Mouse (Mus musculus): ENCODE results near the gene Smbd1. TPM values are rescaled to one million over a fixed set of nuclear protein-coding genes. Genes with fewer than 3 reads are reported as not detected.

The Smbd1 gene
- polyA plus RNA-seq, 1 experiment from 2014 or later = not detected

DNA sequence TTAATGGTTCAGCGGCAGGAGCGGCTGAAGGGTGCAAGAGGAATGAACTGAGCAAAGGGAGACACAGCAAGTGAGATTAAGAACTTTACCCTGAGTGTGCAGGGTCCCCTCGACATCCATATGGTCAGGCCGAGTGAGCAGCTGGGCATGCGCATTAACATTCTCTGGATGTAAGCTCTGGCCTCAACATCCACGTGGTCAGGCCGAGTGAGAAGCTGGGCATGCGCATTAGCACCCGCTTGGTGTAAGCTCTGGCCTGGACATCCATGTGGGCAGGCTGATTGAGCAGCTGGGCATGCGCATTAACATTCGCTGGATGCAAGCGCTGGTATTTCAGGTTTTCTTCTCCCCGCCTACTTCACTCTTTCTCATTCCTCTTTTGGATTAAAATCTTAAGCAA lies 25.4 kb downstream of the Smbd1 start:
- Histone ChIP-seq H3K27me3 (peaks cover 6% of the 10 kb centered on the region; the same call in 1 of the 2 replicates), H3K4me3 (replicated peaks) (no peak overlapping the region), H3K36me3 (replicated peaks) (no peaks in the 10 kb centered on the region), H3K9me3 (replicated peaks) (no peaks in the 10 kb centered on the region), H3K4me2 (no peak overlapping the region), H3K27ac (replicated peaks) (no peak overlapping the region), H3K9ac (no peak overlapping the region), H3K4me1 (replicated peaks) (no peaks in the 10 kb centered on the region)
- WGBS (ENCODE audit: insufficient replicate concordance) = 76% methylated on average over 13 of the region's 13 CpGs
- ATAC-seq (ENCODE audit: insufficient read depth) = no peak

DNA sequence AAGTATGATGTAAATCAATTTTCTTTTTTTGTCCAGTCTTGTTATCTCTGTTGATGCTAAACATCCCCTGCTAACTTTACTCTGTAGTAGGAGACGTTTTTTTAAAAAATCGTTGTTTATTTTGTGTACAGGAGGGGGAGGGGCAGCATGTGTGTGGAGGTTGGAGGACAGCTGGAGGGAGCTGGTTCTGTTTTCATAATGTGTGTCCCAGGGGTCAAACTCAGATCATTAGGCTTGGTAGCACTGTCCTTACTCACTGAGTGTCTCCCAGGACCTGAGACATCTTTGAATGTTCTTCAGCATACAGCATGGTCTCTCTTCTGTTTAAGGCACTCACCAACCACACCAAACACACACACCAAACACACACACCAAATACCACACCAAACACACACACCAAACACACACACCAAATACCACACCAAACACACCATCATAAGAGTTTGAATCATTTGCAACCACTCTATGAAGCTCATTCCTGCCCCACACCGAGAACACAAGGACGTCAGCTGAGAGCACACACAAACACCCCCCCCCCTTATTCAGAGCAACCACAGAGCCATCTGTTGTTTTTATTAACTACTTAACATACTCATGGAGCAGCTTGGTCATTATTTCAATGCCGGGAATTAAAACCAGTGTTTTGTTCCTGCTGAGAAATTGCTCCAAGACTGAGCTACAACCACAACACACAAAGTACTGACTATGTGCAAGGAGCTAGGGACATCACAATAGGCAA lies 26.8 kb downstream of the Smbd1 start:
- H3K4me2 ChIP-seq = no peak overlapping the region
- no peak overlapping the region for H3K4me3 ChIP-seq (replicated peaks)
- no peaks in the 10 kb centered on the region for H3K36me3 ChIP-seq (replicated peaks)
- H3K27me3 ChIP-seq = peaks cover 6% of the 10 kb centered on the region; the same call in 1 of the 2 replicates
- H3K9ac ChIP-seq = no peak overlapping the region
- 44% methylated on average over 5 of the region's 5 CpGs for WGBS (ENCODE audit: insufficient replicate concordance)
- no peaks in the 10 kb centered on the region for H3K4me1 ChIP-seq (replicated peaks)
- ATAC-seq (ENCODE audit: insufficient read depth) = no peak
- H3K27ac ChIP-seq (replicated peaks) = no peak overlapping the region
- no peaks in the 10 kb centered on the region for H3K9me3 ChIP-seq (replicated peaks)

DNA sequence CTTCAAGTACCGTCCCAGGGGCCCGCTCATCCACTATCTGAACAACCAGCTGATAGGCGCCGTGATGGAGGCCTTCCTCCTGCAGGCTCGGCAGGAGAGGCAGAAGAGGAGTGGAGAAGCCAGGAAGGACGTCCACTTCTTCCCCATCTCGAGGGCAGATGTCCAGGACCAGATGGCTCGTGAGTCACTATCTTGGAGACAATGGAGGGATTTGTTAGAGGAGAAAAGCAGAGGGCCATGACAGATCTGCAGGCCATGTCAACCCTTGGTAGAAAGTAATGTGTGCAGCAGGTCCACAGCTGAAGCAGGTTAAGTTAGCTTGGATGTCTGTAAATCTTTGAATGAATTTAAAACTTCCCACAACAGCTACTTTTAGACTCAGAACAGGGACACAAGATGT lies 31.3 kb downstream of the Smbd1 start:
- Histone ChIP-seq H3K9ac (no peak overlapping the region), H3K4me2 (no peak overlapping the region), H3K27me3 (peaks cover 20% of the 10 kb centered on the region), H3K4me3 (replicated peaks) (no peak overlapping the region), H3K36me3 (replicated peaks) (no peaks in the 10 kb centered on the region), H3K27ac (replicated peaks) (no peak overlapping the region), H3K4me1 (replicated peaks) (no peaks in the 10 kb centered on the region), H3K9me3 (replicated peaks) (no peaks in the 10 kb centered on the region)
- ATAC-seq (ENCODE audit: insufficient read depth) = no peak
- WGBS (ENCODE audit: insufficient replicate concordance) = 40% methylated on average over 8 of the region's 8 CpGs

DNA sequence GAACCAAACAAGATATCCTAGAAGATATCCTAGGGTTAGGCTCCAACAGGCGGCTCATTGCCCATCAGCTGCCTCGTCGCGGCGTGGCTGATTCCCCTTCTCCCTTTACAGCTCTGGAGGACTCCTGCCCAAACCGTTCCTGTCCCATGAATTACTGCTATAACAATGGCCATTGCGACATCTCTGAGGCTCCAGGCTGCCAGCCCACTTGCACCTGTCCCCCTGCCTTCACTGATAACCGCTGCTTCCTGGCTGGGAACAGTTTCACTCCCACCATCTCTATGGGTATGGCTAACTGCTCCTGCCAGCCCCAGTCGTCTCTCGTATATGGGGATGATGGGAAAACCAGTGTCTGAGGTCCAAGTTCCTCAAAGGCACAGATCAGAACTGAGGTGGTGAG lies 33.6 kb downstream of the Smbd1 start:
- ATAC-seq (ENCODE audit: insufficient read depth) = no peak
- H3K9me3 ChIP-seq (replicated peaks) = no peaks in the 10 kb centered on the region
- H3K27ac ChIP-seq (replicated peaks) = no peak overlapping the region
- peaks cover 20% of the 10 kb centered on the region for H3K27me3 ChIP-seq
- no peak overlapping the region for H3K4me2 ChIP-seq
- H3K36me3 ChIP-seq (replicated peaks) = no peaks in the 10 kb centered on the region
- no peak overlapping the region for H3K4me3 ChIP-seq (replicated peaks)
- no peaks in the 10 kb centered on the region for H3K4me1 ChIP-seq (replicated peaks)
- H3K9ac ChIP-seq = no peak overlapping the region
- 35% methylated on average over 10 of the region's 10 CpGs for WGBS (ENCODE audit: insufficient replicate concordance)

DNA sequence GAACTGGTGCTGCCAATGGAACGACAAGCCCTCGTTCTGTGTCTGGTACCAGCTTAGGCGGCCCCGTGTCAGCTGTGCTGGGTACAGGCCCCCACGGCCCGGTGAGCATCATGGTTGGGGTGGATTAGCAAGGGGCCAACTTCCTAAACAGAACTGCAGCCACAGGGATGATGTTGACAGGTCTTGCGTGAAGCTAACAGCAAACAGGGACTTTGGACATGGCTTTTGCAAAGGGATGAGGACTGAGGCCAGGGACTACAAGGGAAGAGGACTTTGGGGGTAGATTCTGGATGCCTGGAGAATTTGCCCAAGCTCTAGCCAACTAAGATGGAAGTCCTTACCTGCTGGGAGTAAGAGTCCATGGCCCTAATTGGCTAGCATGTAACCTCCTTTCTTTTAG lies 43.4 kb downstream of the Smbd1 start:
- Histone ChIP-seq H3K9ac (no peak overlapping the region), H3K27me3 (no peaks in the 10 kb centered on the region), H3K4me3 (replicated peaks) (no peak overlapping the region), H3K4me2 (no peak overlapping the region), H3K27ac (replicated peaks) (no peak overlapping the region), H3K36me3 (replicated peaks) (no peaks in the 10 kb centered on the region), H3K9me3 (replicated peaks) (no peaks in the 10 kb centered on the region), H3K4me1 (replicated peaks) (0 out of 2 replicates have a peak, but pooled peaks cover 2% of the 10 kb centered on the region)
- ATAC-seq (ENCODE audit: insufficient read depth) = 0 out of 2 replicates have a peak, but pooled peaks have one; percentile 44
- WGBS (ENCODE audit: insufficient replicate concordance) = 58% methylated on average over 7 of the region's 7 CpGs

DNA sequence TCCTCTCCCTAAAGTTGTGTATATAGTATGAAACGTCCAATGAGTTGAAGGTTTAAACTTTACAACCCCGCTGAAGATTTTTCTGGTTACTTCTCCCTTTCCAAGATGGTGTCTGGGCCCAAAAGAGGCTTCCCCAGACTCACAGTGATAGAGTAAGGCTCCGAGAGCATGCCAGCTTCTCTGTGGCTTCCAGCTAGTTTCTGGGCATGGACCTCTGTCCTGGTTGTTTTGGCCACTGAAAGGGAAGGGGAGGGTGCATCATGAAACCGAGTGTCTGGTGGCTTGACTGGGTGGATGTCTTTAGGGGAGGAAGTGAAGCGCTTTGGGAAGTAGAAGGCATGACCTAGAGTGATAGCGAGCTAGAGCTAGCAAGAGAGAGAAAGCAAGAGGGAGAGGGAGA lies 45.3 kb downstream of the Smbd1 start:
- ATAC-seq (ENCODE audit: insufficient read depth) = no peak
- H3K36me3 ChIP-seq (replicated peaks) = no peaks in the 10 kb centered on the region
- no peak overlapping the region for H3K9ac ChIP-seq
- no peaks in the 10 kb centered on the region for H3K27me3 ChIP-seq
- no peak overlapping the region for H3K27ac ChIP-seq (replicated peaks)
- H3K4me1 ChIP-seq (replicated peaks) = 0 out of 2 replicates have a peak, but pooled peaks cover 2% of the 10 kb centered on the region
- no peak overlapping the region for H3K4me3 ChIP-seq (replicated peaks)
- WGBS (ENCODE audit: insufficient replicate concordance) = 42% methylated on average over 6 of the region's 6 CpGs
- no peak overlapping the region for H3K4me2 ChIP-seq
- H3K9me3 ChIP-seq (replicated peaks) = no peaks in the 10 kb centered on the region

DNA sequence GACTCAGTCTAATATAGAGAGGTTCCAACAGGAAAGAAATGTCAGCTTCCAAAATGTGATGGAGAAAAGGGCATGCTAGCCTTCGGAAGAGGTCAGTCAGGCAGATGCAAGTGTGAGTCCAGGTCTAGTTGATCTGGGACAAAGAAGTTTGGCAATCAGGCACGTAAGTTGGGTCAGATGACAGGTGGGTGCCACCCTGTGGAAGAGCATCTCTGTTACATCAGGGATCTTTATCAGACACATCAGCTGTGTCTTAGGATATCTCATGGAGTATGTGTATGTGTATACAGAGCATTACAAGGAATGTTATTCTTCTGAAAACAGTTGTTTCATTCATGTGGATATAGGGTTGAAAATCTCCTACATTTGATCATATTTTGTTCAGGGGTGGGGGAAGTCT lies 45.7 kb downstream of the Smbd1 start:
- no peaks in the 10 kb centered on the region for H3K36me3 ChIP-seq (replicated peaks)
- H3K9ac ChIP-seq = no peak overlapping the region
- no peaks in the 10 kb centered on the region for H3K27me3 ChIP-seq
- H3K4me1 ChIP-seq (replicated peaks) = 0 out of 2 replicates have a peak, but pooled peaks cover 2% of the 10 kb centered on the region
- H3K9me3 ChIP-seq (replicated peaks) = no peaks in the 10 kb centered on the region
- no peak for ATAC-seq (ENCODE audit: insufficient read depth)
- no peak overlapping the region for H3K27ac ChIP-seq (replicated peaks)
- 57% methylated on average over 2 of the region's 2 CpGs for WGBS (ENCODE audit: insufficient replicate concordance)
- no peak overlapping the region for H3K4me2 ChIP-seq
- H3K4me3 ChIP-seq (replicated peaks) = no peak overlapping the region

Other genes with a start within 250 kb of the Smbd1 start
- gene Tfrc, start 201.6 kb downstream of the Smbd1 start, polyA plus RNA-seq (2015; fragmentation: Nextera tagmentation; extraction: Ambion mirVana) = 285 and 299 TPM in 2 replicates
- 4.5 and 4.7 TPM in 2 replicates for gene Tnk2, start 166.6 kb downstream of the Smbd1 start, polyA plus RNA-seq (2015; fragmentation: Nextera tagmentation; extraction: Ambion mirVana)
- gene Muc4, start 74.6 kb downstream of the Smbd1 start, polyA plus RNA-seq (2015; fragmentation: Nextera tagmentation; extraction: Ambion mirVana) = 0.67 and 0.77 TPM in 2 replicates
- gene Muc20, start 13.0 kb downstream of the Smbd1 start, polyA plus RNA-seq (2015; fragmentation: Nextera tagmentation; extraction: Ambion mirVana) = 0.10 TPM in 1 of 2 replicates, not detected in the other
- gene Fyttd1, start 67.0 kb upstream of the Smbd1 start, polyA plus RNA-seq (2015; fragmentation: Nextera tagmentation; extraction: Ambion mirVana) = 21.0 and 26.8 TPM in 2 replicates
- 5.0 and 5.8 TPM in 2 replicates for gene Rubcn, start 67.3 kb upstream of the Smbd1 start, polyA plus RNA-seq (2015; fragmentation: Nextera tagmentation; extraction: Ambion mirVana)
- gene Lrch3, start 103.6 kb upstream of the Smbd1 start, polyA plus RNA-seq (2015; fragmentation: Nextera tagmentation; extraction: Ambion mirVana) = 5.7 and 6.2 TPM in 2 replicates
- gene Iqcg, start 245.7 kb upstream of the Smbd1 start, polyA plus RNA-seq (2015; fragmentation: Nextera tagmentation; extraction: Ambion mirVana) = 0.73 and 0.94 TPM in 2 replicates
- gene Rpl35a, start 246.0 kb upstream of the Smbd1 start, polyA plus RNA-seq (2015; fragmentation: Nextera tagmentation; extraction: Ambion mirVana) = 445 and 520 TPM in 2 replicates